Mouse (Mus musculus) myocyte (in vitro differentiated cells): Measurements from ENCODE around the gene Fchsd2.

Experiments
- MAX ChIP-seq: IDR thresholded peaks from one replicate; pipeline ENCODE4 v1.6.1; 2011; ENCODE audit warnings: low read depth, mild to moderate bottlenecking, control low read depth
- MYOD1 ChIP-seq, 3 experiments: IDR thresholded peaks; one replicate each; pipeline ENCODE4 v1.6.1; 2011; ENCODE audit warnings: control low read depth in 2 of 3, low read depth in 2 of 3, mild to moderate bottlenecking in 2 of 3, moderate library complexity in 1 of 3; ENCODE audit not compliant: insufficient read length in 2 of 3, control insufficient read depth in 1 of 3
- POLR2A ChIP-seq: IDR thresholded peaks from one replicate; pipeline ENCODE4 v1.6.1; 2011; ENCODE audit warnings: low read depth, mild to moderate bottlenecking, control low read depth, moderate library complexity; ENCODE audit not compliant: insufficient read length
- POLR2AphosphoS2 ChIP-seq: IDR thresholded peaks from one replicate; pipeline ENCODE4 v1.6.1; 2011; ENCODE audit warnings: low read depth, control low read depth; ENCODE audit not compliant: insufficient read length
- USF1 ChIP-seq: IDR thresholded peaks from one replicate; pipeline ENCODE4 v1.6.1; 2011; ENCODE audit warnings: low read depth, mild to moderate bottlenecking, control low read depth, moderate library complexity

- no peak for TF ChIP-seq POLR2A
- TF ChIP-seq POLR2AphosphoS2, result no peak
- TF ChIP-seq MYOD1 (IDR thresholded peaks at IDR 0.05; ENCODE audit: control insufficient read depth in 1 of 3, insufficient read length in 2 of 3, low read depth in 2 of 3), result no peak
- TF ChIP-seq MAX, result no peak
- TF ChIP-seq USF1, result no peak
These were observed 80.7 kb downstream of the Fchsd2 start for GRCm38 (mm10) chr7:101173331-101173730.
